In genomic region chr6:90506673-90507311, GRCm38 (mm10) we compare ENCODE assay signal across 8 mouse cellular contexts. TPM values are rescaled to one million over a fixed set of nuclear protein-coding genes. Genes with fewer than 3 reads are reported as not detected.
DNase-seq lines count a peak whose midpoint lies in the region; ATAC-seq lines count a peak whose summit lies in the region.

No protein-coding gene starts in this region.

- intact Hi-C loops in heart, postnatal 14 days (cut with DNase I): no loop called here

- ATAC-seq in frontal cortex, adult (ENCODE audit: low TSS enrichment): peak; percentile 88

- peak; percentile 58 for DNase-seq in 3134 (ENCODE audit: extremely low read depth, insufficient read length, low spot score)
- DNase-seq in brain, adult 2 months (ENCODE audit: low read depth, low spot score): peak; percentile 88
- DNase-seq in heart, postnatal 14 days: peak; percentile 85 to 91
- peak; percentile 43 for DNase-seq in layer of hippocampus, adult 9-10 months (ENCODE audit: low spot score)
- DNase-seq in lung, postnatal 25 days (ENCODE audit: low spot score): peak; percentile 95
- peak; percentile 76 for DNase-seq in telencephalon, adult 2 months (ENCODE audit: low read depth, low spot score)
- DNase-seq in spleen, adult 18-20 months: no peak

RNA-seq across cellular contexts. Expression of gene Aldh1l1, which starts 20.6 kb away (rescaled TPM):
- total RNA-seq in heart, postnatal 14 days (2021): 1 to 10 TPM in 1 of 2 experiments, under 1 TPM in 1; 0.90 to 2.7 TPM

RNA-seq across cellular contexts. Expression of gene Klf15, which starts 44.4 kb away (rescaled TPM):
- 10 to 100 TPM; 43.5 to 44.3 TPM for total RNA-seq in heart, postnatal 14 days (2021)

Comparison
In these comparisons a context has a peak if more than half of its experiments do, and no peak if none do; other contexts are left out.
1. DNase-seq: peak in 3134 (single experiment), brain, adult 2 months (single experiment), heart, postnatal 14 days (2 of 2), layer of hippocampus, adult 9-10 months (single experiment), lung, postnatal 25 days (single experiment) and telencephalon, adult 2 months (single experiment); none in spleen, adult 18-20 months (0 of 2).